Mouse (Mus musculus) megakaryocyte progenitor cell, adult 5-6 weeks (primary cell): Measurements from ENCODE around the gene Mapkapk2. TPM values are rescaled to one million over a fixed set of nuclear protein-coding genes. Genes with fewer than 3 reads are reported as not detected.

Experiments used
- ATAC-seq: replicated peaks from 2 replicates; pipeline ENCODE4 v1.8.0; 2016; ENCODE audit warnings: mild to moderate bottlenecking, moderate TSS enrichment, inconsistent platforms; ENCODE audit not compliant: poor library complexity
- total RNA-seq, 2 experiments: library from RNA; stranded (forward) in 1 of 2; stranded (reverse) in 1 of 2; fragments of 157-497, 149-512 nt in 1 of 2; fragments of 200-1000 nt in 1 of 2; gene quantifications; 2 replicates each; pipeline versions ENCODE4 v1.2.3 to v1.2.4; 2015 to 2017

Gene Mapkapk2
- total RNA-seq, 2 experiments from 2014 or later = 196 to 233 TPM

GRCm38 (mm10) chr1:131053239-131053638 is 44.4 kb downstream of the Mapkapk2 start:
- peak; percentile 81 for ATAC-seq

GRCm38 (mm10) chr1:131051073-131051472 is 46.6 kb downstream of the Mapkapk2 start:
- ATAC-seq = no peak

- ATAC-seq = no peak
Observed at GRCm38 (mm10) chr1:131050617-131051016, 47.0 kb downstream of the Mapkapk2 start.

- no peak for ATAC-seq
Observed at GRCm38 (mm10) chr1:131050011-131050410, 47.6 kb downstream of the Mapkapk2 start.

- no peak for ATAC-seq
Observed at GRCm38 (mm10) chr1:131049361-131049806, 48.2 kb downstream of the Mapkapk2 start.

GRCm38 (mm10) chr1:131048946-131049345 is 48.7 kb downstream of the Mapkapk2 start:
- no peak for ATAC-seq

GRCm38 (mm10) chr1:131048121-131048863 is 49.3 kb downstream of the Mapkapk2 start:
- ATAC-seq = no peak

- ATAC-seq = no peak; the same call in 1 of the 2 replicates
Observed at GRCm38 (mm10) chr1:131046607-131047006, 51.0 kb downstream of the Mapkapk2 start.

GRCm38 (mm10) chr1:131045723-131046355 is 51.8 kb downstream of the Mapkapk2 start:
- ATAC-seq = no peak

GRCm38 (mm10) chr1:131043636-131044035 is 54.0 kb downstream of the Mapkapk2 start:
- ATAC-seq = no peak

- ATAC-seq = no peak
Observed at GRCm38 (mm10) chr1:131042721-131043120, 54.9 kb downstream of the Mapkapk2 start.

- ATAC-seq = no peak
Observed at GRCm38 (mm10) chr1:131042263-131042662, 55.4 kb downstream of the Mapkapk2 start.

- ATAC-seq = no peak
Observed at GRCm38 (mm10) chr1:131039479-131039878, 58.1 kb downstream of the Mapkapk2 start.

- no peak for ATAC-seq
Observed at GRCm38 (mm10) chr1:131038415-131039017, 59.1 kb downstream of the Mapkapk2 start.

- ATAC-seq = peak; percentile 92
Observed at GRCm38 (mm10) chr1:131038001-131038400, 59.6 kb downstream of the Mapkapk2 start.

GRCm38 (mm10) chr1:131031267-131031666 is 66.4 kb downstream of the Mapkapk2 start:
- no peak for ATAC-seq

- ATAC-seq = no peak
Observed at GRCm38 (mm10) chr1:131030261-131030660, 67.4 kb downstream of the Mapkapk2 start.

GRCm38 (mm10) chr1:131029215-131029614 is 68.4 kb downstream of the Mapkapk2 start:
- peak; percentile 69 for ATAC-seq

GRCm38 (mm10) chr1:131025843-131026190 is 71.8 kb downstream of the Mapkapk2 start:
- ATAC-seq = peak; percentile 56

- ATAC-seq = peak; percentile 64
Observed at GRCm38 (mm10) chr1:131024900-131025842, 72.5 kb downstream of the Mapkapk2 start.
